Mouse (Mus musculus) heart, adult 2 months (tissue): Measurements from ENCODE around the gene Canx.

Source experiments
- CTCF ChIP-seq: fragments of 200-600 bp; IDR thresholded peaks from 2 replicates; pipeline ENCODE4 v1.8.1; 2022; ENCODE audit warnings: antibody characterized with exemption, mild to moderate bottlenecking, moderate library complexity
- EP300 ChIP-seq: fragments of 200-500 bp; IDR thresholded peaks from 2 replicates; pipeline ENCODE4 v1.6.1; 2011; ENCODE audit warnings: low read depth, low read length, control low read depth; ENCODE audit not compliant: insufficient read depth
- POLR2A ChIP-seq: fragments of 200-500 bp; IDR thresholded peaks from 2 replicates; pipeline ENCODE4 v1.6.1; 2011; ENCODE audit warnings: mild to moderate bottlenecking, low read depth, low read length, control low read depth; ENCODE audit not compliant: insufficient read depth

- TF ChIP-seq CTCF (no peak), POLR2A (peak; percentile 95), EP300 (no peak; the same call in 1 of the 2 replicates)
Observed at GRCm38 (mm10) chr11:50325496-50326301, at the start of gene Canx.
